Mouse (Mus musculus) liver, postnatal 0 days (tissue): ENCODE measurements around the gene Bora. TPM values are rescaled to one million over a fixed set of nuclear protein-coding genes. Genes with fewer than 3 reads are reported as not detected.

Source experiments
- ATAC-seq: fragments of 200-750 bp; cut with Nextera tagmentation; 2 replicates; pipeline ENCODE4 v1.8.0; 2017; ENCODE audit warnings: mild to moderate bottlenecking, moderate library complexity
- DNase-seq: peaks from one replicate; pipeline ENCODE4 v3.0.0-alpha.2; 2016
- H3K27ac ChIP-seq: fragments of 300-500 bp; sonication (generic); 2 replicates; pipeline ENCODE4 v1.5.1; 2014; ENCODE audit warnings: antibody characterized with exemption, moderate library complexity, mild to moderate bottlenecking, low read depth
- H3K27me3 ChIP-seq: fragments of 300-500 bp; sonication (generic); 2 replicates; pipeline ENCODE4 v1.6.1; 2014; ENCODE audit warnings: low read length, control low read depth, mixed read lengths; ENCODE audit not compliant: insufficient read depth
- H3K36me3 ChIP-seq: fragments of 300-500 bp; sonication (generic); replicated peaks from 2 replicates; pipeline ENCODE4 v1.6.1; 2014; ENCODE audit warnings: mild to moderate bottlenecking, control low read depth, low read length, moderate library complexity, mixed read lengths; ENCODE audit not compliant: insufficient read depth
- H3K4me1 ChIP-seq: fragments of 300-500 bp; sonication (generic); 2 replicates; pipeline ENCODE4 v1.6.1; 2014; ENCODE audit warnings: antibody characterized with exemption, mild to moderate bottlenecking, control low read depth; ENCODE audit not compliant: insufficient read depth
- H3K4me2 ChIP-seq: fragments of 300-500 bp; sonication (generic); 2 replicates; pipeline ENCODE4 v1.6.1; 2014; ENCODE audit warnings: low read depth, mild to moderate bottlenecking, low read length, moderate library complexity, mixed read lengths
- H3K4me3 ChIP-seq: fragments of 300-500 bp; sonication (generic); 2 replicates; pipeline ENCODE4 v1.5.1; 2014; ENCODE audit warnings: low read depth, low read length
- H3K9ac ChIP-seq: fragments of 300-500 bp; sonication (generic); replicated peaks from 2 replicates; pipeline ENCODE4 v1.6.1; 2014; ENCODE audit warnings: mild to moderate bottlenecking, moderate library complexity
- H3K9me3 ChIP-seq: fragments of 300-500 bp; sonication (generic); 2 replicates; pipeline ENCODE4 v1.6.1; 2016; ENCODE audit warnings: mild to moderate bottlenecking, control low read depth, low read length, mixed read lengths
- CTCF ChIP-seq: sonication (generic); IDR thresholded peaks from 2 replicates; pipeline ENCODE4 v1.5.1; 2016; ENCODE audit warnings: antibody characterized with exemption, low read depth
- EP300 ChIP-seq: IDR thresholded peaks from 2 replicates; pipeline ENCODE4 v1.6.1; 2016; ENCODE audit warnings: antibody characterized with exemption, low read depth, mild to moderate bottlenecking
- WGBS: fragments of 180-500 bp; shearing (Covaris S2); extraction: QIAGEN DNeasy Blood & Tissue Kit; methylation state at CpG from one replicate; pipeline ENCODE4 v1.1.7; 2014; ENCODE audit not compliant: insufficient replicate concordance; 5-methylcytosine and 5-hydroxymethylcytosine counted together
- polyA plus RNA-seq: library from polyadenylated mRNA; unstranded; fragments of >200 nt; fragmentation: Nextera tagmentation; extraction: Ambion mirVana; gene quantifications from 2 replicates; pipeline ENCODE4 v1.2.1, GENCODE M21; 2015

Gene Bora
- polyA plus RNA-seq, 1 experiment from 2014 or later: 13.6 TPM

- under 1% methylated on average over 65 of the region's 70 CpGs for WGBS
- Histone ChIP-seq H3K27me3 (no peaks in the 10 kb centered on the region), H3K27ac (peak overlapping the region; percentile 91), H3K4me3 (peak overlapping the region; percentile 91), H3K9me3 (no peaks in the 10 kb centered on the region), H3K4me1 (peaks cover 19% of the 10 kb centered on the region), H3K9ac (peak overlapping the region; percentile 94), H3K36me3 (peaks cover 4% of the 10 kb centered on the region), H3K4me2 (peak overlapping the region; percentile 71)
- peak; percentile 66 for DNase-seq
- ATAC-seq: peak; percentile 30
- no peak for TF ChIP-seq EP300
- TF ChIP-seq CTCF: no peak
Observed at GRCm38 (mm10) chr14:99045378-99046030, 518 bp upstream of the Bora start.

- WGBS: 0% methylated on average over 15 of the region's 15 CpGs
- DNase-seq (no peak), ATAC-seq (no peak)
- Histone ChIP-seq H3K9ac (peak overlapping the region; percentile 94), H3K4me1 (peaks cover 19% of the 10 kb centered on the region), H3K4me2 (peak overlapping the region; percentile 84), H3K27ac (peak overlapping the region; percentile 91), H3K36me3 (peaks cover 13% of the 10 kb centered on the region), H3K27me3 (no peaks in the 10 kb centered on the region), H3K4me3 (peak overlapping the region; percentile 91), H3K9me3 (no peaks in the 10 kb centered on the region)
- TF ChIP-seq EP300 (no peak), CTCF (no peak)
Observed at GRCm38 (mm10) chr14:99046782-99047181, 760 bp downstream of the Bora start.

DNA sequence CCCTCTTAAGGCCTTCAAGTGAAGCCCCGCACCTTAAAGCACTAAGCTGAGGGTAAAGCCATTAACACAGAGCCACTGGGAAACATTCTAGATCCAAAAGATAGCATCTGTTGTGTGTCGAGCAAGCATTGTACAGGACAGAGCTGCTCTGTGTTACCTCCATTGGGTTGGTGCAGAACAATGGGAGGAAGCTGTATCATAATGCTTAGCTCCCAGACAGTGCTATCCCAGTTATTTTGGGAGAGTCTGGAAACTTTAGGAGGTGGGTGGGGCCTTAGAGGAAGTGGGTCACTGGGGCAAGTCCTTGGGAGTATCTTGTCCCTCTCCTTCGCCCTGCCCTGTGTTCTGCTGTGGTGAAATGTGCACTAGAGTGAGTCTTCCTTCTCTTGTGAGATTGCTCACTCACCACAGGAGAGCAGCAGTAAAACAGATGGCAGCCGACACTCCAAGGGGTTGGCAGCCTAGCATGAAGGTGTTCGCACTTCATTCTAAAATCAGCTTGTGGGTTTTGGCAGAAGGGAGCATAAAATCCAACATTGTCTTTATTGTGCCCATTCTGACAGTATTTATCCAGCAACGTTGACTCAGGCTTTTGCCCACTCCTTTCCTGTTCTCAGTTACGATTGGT is 13.1 kb downstream of the Bora start:
- H3K27ac ChIP-seq: no peak overlapping the region
- H3K4me2 ChIP-seq: no peak overlapping the region
- no peak overlapping the region for H3K9ac ChIP-seq
- TF ChIP-seq CTCF: no peak
- no peak for TF ChIP-seq EP300
- DNase-seq (no peak), ATAC-seq (peak; percentile 56)
- H3K27me3 ChIP-seq: no peaks in the 10 kb centered on the region
- no peaks in the 10 kb centered on the region for H3K4me1 ChIP-seq
- peaks cover 34% of the 10 kb centered on the region for H3K36me3 ChIP-seq
- no peak overlapping the region for H3K4me3 ChIP-seq
- no peaks in the 10 kb centered on the region for H3K9me3 ChIP-seq
- WGBS: 85% methylated on average over 7 of the region's 7 CpGs

DNA sequence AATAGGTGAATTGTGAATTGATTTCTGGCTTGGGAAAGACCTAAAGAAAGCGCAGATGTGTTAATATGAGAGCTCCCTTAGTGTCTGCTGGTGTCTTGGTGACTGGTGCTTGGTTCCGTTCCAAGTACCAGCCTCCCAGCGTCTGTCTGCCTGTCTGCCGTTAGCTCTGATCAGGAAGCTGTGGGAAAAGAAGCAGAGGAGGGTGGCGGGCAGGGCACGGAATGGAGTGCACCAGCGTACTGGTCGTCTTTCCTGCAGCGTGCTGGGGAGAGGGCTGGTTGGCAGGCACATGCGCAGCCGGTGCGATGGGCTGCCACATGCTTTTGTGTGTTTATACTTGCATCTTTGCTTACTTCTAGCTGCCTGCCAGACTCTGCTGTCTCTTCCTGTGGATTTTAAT is 14.6 kb downstream of the Bora start:
- Histone ChIP-seq H3K4me1 (no peaks in the 10 kb centered on the region), H3K36me3 (peaks cover 34% of the 10 kb centered on the region), H3K9ac (no peak overlapping the region), H3K27me3 (no peaks in the 10 kb centered on the region), H3K9me3 (no peaks in the 10 kb centered on the region), H3K4me3 (no peak overlapping the region), H3K4me2 (no peak overlapping the region), H3K27ac (no peak overlapping the region)
- 91% methylated on average over 12 of the region's 12 CpGs for WGBS
- no peak for TF ChIP-seq EP300
- TF ChIP-seq CTCF: no peak
- DNase-seq: no peak
- no peak for ATAC-seq

GRCm38 (mm10) chr14:99063091-99063490 is 17.1 kb downstream of the Bora start:
- no peak for DNase-seq

DNA sequence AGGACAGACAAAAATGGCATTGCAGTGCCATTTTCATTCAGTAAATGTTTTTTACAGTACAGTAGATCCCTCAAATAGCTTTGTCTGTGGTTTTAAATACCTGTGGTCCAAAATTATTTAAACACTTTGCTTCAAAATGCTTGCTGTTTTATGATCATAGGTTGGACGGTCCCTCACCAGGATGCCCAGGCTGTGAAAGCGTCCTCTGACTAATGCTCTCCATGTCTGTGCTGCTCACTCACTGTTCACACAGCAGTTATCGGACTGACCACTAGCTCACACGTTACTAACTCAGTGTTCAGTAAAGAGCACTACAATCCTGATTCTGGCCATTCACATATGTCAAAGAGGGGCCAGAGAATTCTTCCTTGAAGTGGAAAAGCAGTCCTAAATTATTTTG is 25.1 kb downstream of the Bora start:
- Histone ChIP-seq H3K27ac (no peak overlapping the region), H3K9ac (no peak overlapping the region), H3K9me3 (no peaks in the 10 kb centered on the region), H3K4me3 (no peak overlapping the region), H3K4me2 (no peak overlapping the region), H3K27me3 (no peaks in the 10 kb centered on the region), H3K4me1 (no peaks in the 10 kb centered on the region), H3K36me3 (peaks cover 47% of the 10 kb centered on the region)
- DNase-seq (no peak), ATAC-seq (no peak)
- TF ChIP-seq EP300: no peak
- TF ChIP-seq CTCF: no peak
- WGBS: 87% methylated on average over 4 of the region's 4 CpGs

More at GRCm38 (mm10) chr14:99063091-99063490, 17.1 kb downstream of the Bora start:
- Histone ChIP-seq H3K27me3 (no peaks in the 10 kb centered on the region), H3K27ac (no peak overlapping the region), H3K36me3 (peaks cover 40% of the 10 kb centered on the region), H3K4me3 (no peak overlapping the region), H3K9ac (no peak overlapping the region), H3K4me1 (no peaks in the 10 kb centered on the region), H3K9me3 (no peaks in the 10 kb centered on the region), H3K4me2 (no peak overlapping the region)
- ATAC-seq: no peak
- 74% methylated on average over 2 of the region's 2 CpGs for WGBS
- TF ChIP-seq EP300: no peak
- TF ChIP-seq CTCF: no peak
